Mouse (Mus musculus) liver, embryonic 14.5 days (tissue): ENCODE measurements at regions not wholly inside any gene's neighbourhood (a gene's known extent, or its start where the extent isn't known, plus 50 kb on each side); places are given as distances from the start of the nearest gene placed in this dataset.

Source experiments
- CTCF ChIP-seq: IDR thresholded peaks from 2 replicates; pipeline ENCODE4 v1.5.1; 2016; ENCODE audit warnings: antibody characterized with exemption, low read depth, control low read depth
- EP300 ChIP-seq: IDR thresholded peaks from 2 replicates; pipeline ENCODE4 v1.6.1; 2016; ENCODE audit warnings: antibody characterized with exemption, low read depth

- TF ChIP-seq CTCF (no peak), EP300 (no peak)
Observed at GRCm38 (mm10) chr12:92024461-92025218, 175.7 kb upstream of the Sel1l start.
